Mouse (Mus musculus) myocyte (in vitro differentiated cells): Measurements from ENCODE around the gene Gm20431. TPM values are rescaled to one million over a fixed set of nuclear protein-coding genes. Genes with fewer than 3 reads are reported as not detected.
A peak's percentile ranks its signal among the peaks of the same experiment; 100 is the strongest.

Experiments used
- H3K27me3 ChIP-seq: one replicate; pipeline ENCODE4 v1.6.1; 2011; ENCODE audit not compliant: control insufficient read depth, insufficient read depth, insufficient read length
- H3K36me3 ChIP-seq: one replicate; pipeline ENCODE4 v1.6.1; 2011; ENCODE audit not compliant: control insufficient read depth, insufficient read depth
- H3K4me2 ChIP-seq: one replicate; pipeline ENCODE4 v1.6.1; 2011; ENCODE audit warnings: low read depth, control low read depth
- H3K4me3 ChIP-seq: one replicate; pipeline ENCODE4 v1.5.1; 2011; ENCODE audit warnings: mild to moderate bottlenecking, control low read depth, moderate library complexity
- H3K79me2 ChIP-seq: one replicate; pipeline ENCODE4 v1.6.1; 2011; ENCODE audit not compliant: control insufficient read depth, insufficient read depth
- H3ac ChIP-seq: one replicate; pipeline ENCODE4 v1.6.1; 2011; ENCODE audit not compliant: control insufficient read depth, insufficient read length
- CEBPB ChIP-seq: IDR thresholded peaks from 2 replicates; pipeline ENCODE4 v1.6.1; 2011; ENCODE audit warnings: mild to moderate bottlenecking, moderate library complexity; ENCODE audit not compliant: poor library complexity, insufficient read depth, severe bottlenecking
- E2F4 ChIP-seq: IDR thresholded peaks from one replicate; pipeline ENCODE4 v1.6.1; 2011; ENCODE audit warnings: mild to moderate bottlenecking, control low read depth, moderate library complexity; ENCODE audit not compliant: insufficient read depth
- MAX ChIP-seq: IDR thresholded peaks from one replicate; pipeline ENCODE4 v1.6.1; 2011; ENCODE audit warnings: low read depth, mild to moderate bottlenecking, control low read depth
- MYOD1 ChIP-seq, 3 experiments: IDR thresholded peaks; one replicate each; pipeline ENCODE4 v1.6.1; 2011; ENCODE audit warnings: control low read depth in 2 of 3, low read depth in 2 of 3, mild to moderate bottlenecking in 2 of 3, moderate library complexity in 1 of 3; ENCODE audit not compliant: insufficient read length in 2 of 3, control insufficient read depth in 1 of 3
- MYOG ChIP-seq, 3 experiments: IDR thresholded peaks; one replicate each; pipeline ENCODE4 v1.6.1; 2011; ENCODE audit warnings: control low read depth in 2 of 3, low read depth in 2 of 3, mild to moderate bottlenecking in 2 of 3; ENCODE audit not compliant: insufficient read length in 2 of 3, control insufficient read depth in 1 of 3, insufficient read depth in 1 of 3
- POLR2A ChIP-seq: IDR thresholded peaks from one replicate; pipeline ENCODE4 v1.6.1; 2011; ENCODE audit warnings: low read depth, mild to moderate bottlenecking, control low read depth, moderate library complexity; ENCODE audit not compliant: insufficient read length
- POLR2AphosphoS2 ChIP-seq: IDR thresholded peaks from one replicate; pipeline ENCODE4 v1.6.1; 2011; ENCODE audit warnings: low read depth, control low read depth; ENCODE audit not compliant: insufficient read length
- REST ChIP-seq: IDR thresholded peaks from one replicate; pipeline ENCODE4 v1.6.1; 2011; ENCODE audit warnings: mild to moderate bottlenecking, control low read depth, moderate library complexity; ENCODE audit not compliant: insufficient read depth, insufficient read length
- SRF ChIP-seq: IDR thresholded peaks from one replicate; pipeline ENCODE4 v1.6.1; 2011; ENCODE audit warnings: low read depth; ENCODE audit not compliant: control insufficient read depth, insufficient read length
- TCF12 ChIP-seq: IDR thresholded peaks from one replicate; pipeline ENCODE4 v1.6.1; 2011; ENCODE audit warnings: mild to moderate bottlenecking, control low read depth; ENCODE audit not compliant: poor library complexity, insufficient read depth, severe bottlenecking
- TCF3 ChIP-seq: IDR thresholded peaks from one replicate; pipeline ENCODE4 v1.6.1; 2011; ENCODE audit warnings: low read depth, control low read depth; ENCODE audit not compliant: insufficient read length
- USF1 ChIP-seq: IDR thresholded peaks from one replicate; pipeline ENCODE4 v1.6.1; 2011; ENCODE audit warnings: low read depth, mild to moderate bottlenecking, control low read depth, moderate library complexity
- polyA plus RNA-seq: library from polyadenylated mRNA; unstranded; fragments of >200 nt; fragmentation: generic; extraction: Trizol; gene quantifications from one replicate; pipeline ENCODE4 v1.2.1, GENCODE M21; 2012; ENCODE audit warnings: missing spikeins

The Gm20431 gene
- polyA plus RNA-seq, 1 experiment: 9.2 TPM

DNA sequence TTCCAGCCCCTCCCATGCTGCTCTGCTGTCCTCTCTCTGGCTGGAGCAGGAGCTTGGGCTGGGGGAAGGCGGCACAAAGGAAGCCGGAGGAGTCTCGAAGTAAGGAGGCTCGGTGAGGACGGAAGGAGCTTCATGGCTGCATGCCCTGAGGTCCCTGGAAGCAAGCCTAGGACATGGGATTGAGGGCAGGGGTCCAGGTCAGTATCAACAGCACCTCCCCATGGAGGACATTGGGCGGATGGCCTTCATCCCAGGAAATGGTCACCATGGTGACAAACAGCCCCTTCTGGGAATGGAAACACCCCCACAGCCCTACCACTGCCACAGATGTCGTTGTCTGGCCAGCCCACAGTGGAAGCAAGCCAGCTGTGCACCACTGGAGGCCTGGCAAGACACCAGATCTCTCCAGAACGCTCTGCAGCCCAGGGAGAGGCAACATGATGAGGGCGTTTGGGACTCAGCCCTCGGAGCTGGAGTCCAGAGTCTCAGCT, 66.8 kb downstream of the Gm20431 start:
- Histone ChIP-seq H3K4me3 (no peak overlapping the region), H3K79me2 (no peaks in the 10 kb centered on the region), H3K36me3 (no peaks in the 10 kb centered on the region), H3K27me3 (no peaks in the 10 kb centered on the region), H3K4me2 (peak overlapping the region; percentile 61), H3ac (no peak overlapping the region)
- TF ChIP-seq TCF3 (no peak), MAX (no peak), REST (no peak), POLR2A (no peak), SRF (peak; percentile 25), MYOG (IDR thresholded peaks at IDR 0.05; ENCODE audit: control insufficient read depth in 1 of 3, insufficient read depth in 1 of 3, insufficient read length in 2 of 3, low read depth in 2 of 3) (no peak), POLR2AphosphoS2 (no peak), MYOD1 (IDR thresholded peaks at IDR 0.05; ENCODE audit: control insufficient read depth in 1 of 3, insufficient read length in 2 of 3, low read depth in 2 of 3) (peak in 2 of 3 experiments; percentile 55 to 69), TCF12 (no peak), CEBPB (no peak), USF1 (no peak), E2F4 (no peak)

DNA sequence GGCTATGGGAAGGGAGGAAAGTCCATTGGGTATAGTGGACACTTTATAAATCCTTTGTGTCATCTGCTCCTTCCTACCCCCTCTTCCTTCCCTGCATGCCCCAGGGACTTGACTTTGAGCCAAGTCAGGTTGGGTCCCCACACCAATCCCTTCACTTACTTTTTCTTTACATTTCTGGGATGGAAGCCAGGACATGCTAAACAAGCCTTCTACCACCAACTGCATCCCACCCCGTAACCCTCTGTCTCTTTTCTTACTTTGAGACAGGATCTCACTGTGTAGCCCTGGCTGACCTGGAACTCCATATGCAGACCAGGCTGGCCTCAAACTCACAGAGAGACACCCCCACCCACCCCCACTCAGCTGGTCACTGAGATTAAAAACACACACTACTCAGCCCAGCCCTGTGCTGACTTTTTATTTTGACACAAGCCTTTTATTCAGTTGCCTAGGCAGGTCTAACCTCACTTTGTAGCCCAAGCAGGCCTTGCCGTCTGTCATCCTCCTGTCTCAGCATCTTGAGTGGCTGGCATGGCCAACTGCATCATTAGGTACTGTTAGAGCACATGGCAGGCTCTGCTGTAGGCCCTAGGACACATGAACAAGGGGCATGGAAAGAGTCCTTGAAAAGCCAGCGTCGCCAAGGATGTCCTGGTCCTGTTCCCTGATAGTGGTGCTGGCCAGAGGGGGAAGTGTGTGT, 67.6 kb downstream of the Gm20431 start:
- peak overlapping the region; percentile 61 for H3K4me2 ChIP-seq
- H3K79me2 ChIP-seq: no peaks in the 10 kb centered on the region
- H3K36me3 ChIP-seq: no peaks in the 10 kb centered on the region
- H3K27me3 ChIP-seq: no peaks in the 10 kb centered on the region
- H3K4me3 ChIP-seq: no peak overlapping the region
- no peak for TF ChIP-seq REST
- H3ac ChIP-seq: no peak overlapping the region

DNA sequence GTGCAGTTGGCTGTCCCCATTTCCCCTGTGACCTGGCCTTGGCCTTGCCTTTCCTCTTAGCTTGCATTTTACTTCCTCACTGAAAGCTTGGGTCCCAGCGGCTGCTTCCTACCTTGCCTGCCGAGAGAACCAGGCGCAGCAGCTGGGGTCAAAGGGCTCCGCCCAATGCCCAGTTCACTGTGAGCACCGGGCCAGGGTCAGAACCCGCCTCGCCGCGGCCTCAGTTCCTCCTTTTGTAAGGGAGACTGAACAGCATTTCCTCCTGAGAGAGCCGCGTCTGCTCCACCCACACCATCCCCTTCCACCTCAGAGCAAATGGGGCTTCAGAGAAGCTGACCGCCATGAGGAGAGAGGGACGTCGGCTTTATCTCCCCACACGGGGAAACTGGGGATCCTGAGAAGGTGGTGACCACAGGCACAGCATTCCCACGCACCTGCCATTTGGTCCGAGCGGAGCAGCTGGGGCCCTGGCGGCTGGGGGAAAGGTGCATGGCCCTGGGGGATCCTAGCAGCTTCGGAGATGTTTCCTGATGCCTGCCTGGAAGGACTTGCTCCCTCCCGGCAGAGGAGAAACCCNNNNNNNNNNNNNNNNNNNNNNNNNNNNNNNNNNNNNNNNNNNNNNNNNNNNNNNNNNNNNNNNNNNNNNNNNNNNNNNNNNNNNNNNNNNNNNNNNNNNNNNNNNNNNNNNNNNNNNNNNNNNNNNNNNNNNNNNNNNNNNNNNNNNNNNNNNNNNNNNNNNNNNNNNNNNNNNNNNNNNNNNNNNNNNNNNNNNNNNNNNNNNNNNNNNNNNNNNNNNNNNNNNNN, 72.3 kb downstream of the Gm20431 start:
- Histone ChIP-seq H3ac (no peak overlapping the region), H3K27me3 (no peaks in the 10 kb centered on the region), H3K4me2 (no peak overlapping the region), H3K36me3 (no peaks in the 10 kb centered on the region), H3K79me2 (no peaks in the 10 kb centered on the region), H3K4me3 (no peak overlapping the region)
- no peak for TF ChIP-seq POLR2A
- no peak for TF ChIP-seq REST
- peak in 1 of 3 experiments; percentile 12 for TF ChIP-seq MYOG (IDR thresholded peaks at IDR 0.05; ENCODE audit: control insufficient read depth in 1 of 3, insufficient read depth in 1 of 3, insufficient read length in 2 of 3, low read depth in 2 of 3)
- no peak for TF ChIP-seq CEBPB
- TF ChIP-seq USF1: no peak
- TF ChIP-seq SRF: no peak
- peak in 1 of 3 experiments; percentile 9 for TF ChIP-seq MYOD1 (IDR thresholded peaks at IDR 0.05; ENCODE audit: control insufficient read depth in 1 of 3, insufficient read length in 2 of 3, low read depth in 2 of 3)

DNA sequence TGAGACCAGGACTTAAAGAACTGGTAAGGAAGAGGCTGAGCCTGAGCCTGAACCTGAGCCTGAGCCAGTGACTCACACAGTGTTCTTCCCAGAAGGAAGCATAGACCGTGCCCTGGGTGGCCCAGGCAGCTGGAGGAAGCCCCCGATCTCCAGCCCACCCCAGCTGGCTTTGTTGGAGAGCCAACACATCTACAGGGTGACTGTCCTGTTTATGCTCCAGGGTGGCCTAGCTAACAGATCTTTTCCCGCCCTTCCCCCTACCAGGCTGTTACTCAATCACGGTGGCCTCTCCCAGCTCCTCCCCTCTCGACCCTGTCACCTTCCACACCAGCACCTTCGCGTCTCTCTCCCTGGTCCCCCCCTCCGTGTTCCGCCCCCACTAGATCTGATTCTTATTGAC, 74.3 kb downstream of the Gm20431 start:
- Histone ChIP-seq H3ac (no peak overlapping the region), H3K27me3 (no peaks in the 10 kb centered on the region), H3K4me2 (no peak overlapping the region), H3K4me3 (no peak overlapping the region), H3K79me2 (no peaks in the 10 kb centered on the region), H3K36me3 (no peaks in the 10 kb centered on the region)
- TF ChIP-seq TCF3 (no peak), CEBPB (peak; percentile 19; the same call in 1 of the 2 replicates)

DNA sequence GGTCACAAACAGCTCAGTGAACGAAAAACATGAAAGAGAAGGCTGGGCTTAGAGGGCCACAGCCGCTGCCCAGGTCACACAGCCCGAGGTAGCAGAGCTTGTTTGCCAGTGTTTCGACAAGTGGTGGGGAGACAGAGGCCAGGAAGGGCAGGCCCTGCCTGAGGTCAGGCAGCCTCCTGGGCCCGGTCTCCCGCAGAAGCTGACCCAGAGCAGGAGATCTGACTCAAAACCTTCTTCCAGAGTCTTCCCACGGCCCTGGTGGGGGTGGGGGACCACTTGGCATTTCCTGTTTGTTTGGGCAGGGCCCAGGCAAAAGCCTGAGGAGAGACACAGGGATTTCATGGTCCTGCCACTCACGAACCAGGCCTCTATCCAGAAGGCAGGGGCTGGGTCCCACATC, 75.3 kb downstream of the Gm20431 start:
- H3K27me3 ChIP-seq: no peaks in the 10 kb centered on the region
- TF ChIP-seq TCF3 (no peak), POLR2AphosphoS2 (peak; percentile 13), POLR2A (peak; percentile 54)
- no peak overlapping the region for H3K4me3 ChIP-seq
- peak overlapping the region; percentile 15 for H3K4me2 ChIP-seq
- H3K36me3 ChIP-seq: no peaks in the 10 kb centered on the region
- no peak overlapping the region for H3ac ChIP-seq
- no peaks in the 10 kb centered on the region for H3K79me2 ChIP-seq
